Mouse (Mus musculus) liver, embryonic 14.5 days (tissue): Measurements from ENCODE around the gene Mad1l1.

Source experiments
- CTCF ChIP-seq: IDR thresholded peaks from 2 replicates; pipeline ENCODE4 v1.5.1; 2016; ENCODE audit warnings: antibody characterized with exemption, low read depth, control low read depth
- EP300 ChIP-seq: IDR thresholded peaks from 2 replicates; pipeline ENCODE4 v1.6.1; 2016; ENCODE audit warnings: antibody characterized with exemption, low read depth

DNA sequence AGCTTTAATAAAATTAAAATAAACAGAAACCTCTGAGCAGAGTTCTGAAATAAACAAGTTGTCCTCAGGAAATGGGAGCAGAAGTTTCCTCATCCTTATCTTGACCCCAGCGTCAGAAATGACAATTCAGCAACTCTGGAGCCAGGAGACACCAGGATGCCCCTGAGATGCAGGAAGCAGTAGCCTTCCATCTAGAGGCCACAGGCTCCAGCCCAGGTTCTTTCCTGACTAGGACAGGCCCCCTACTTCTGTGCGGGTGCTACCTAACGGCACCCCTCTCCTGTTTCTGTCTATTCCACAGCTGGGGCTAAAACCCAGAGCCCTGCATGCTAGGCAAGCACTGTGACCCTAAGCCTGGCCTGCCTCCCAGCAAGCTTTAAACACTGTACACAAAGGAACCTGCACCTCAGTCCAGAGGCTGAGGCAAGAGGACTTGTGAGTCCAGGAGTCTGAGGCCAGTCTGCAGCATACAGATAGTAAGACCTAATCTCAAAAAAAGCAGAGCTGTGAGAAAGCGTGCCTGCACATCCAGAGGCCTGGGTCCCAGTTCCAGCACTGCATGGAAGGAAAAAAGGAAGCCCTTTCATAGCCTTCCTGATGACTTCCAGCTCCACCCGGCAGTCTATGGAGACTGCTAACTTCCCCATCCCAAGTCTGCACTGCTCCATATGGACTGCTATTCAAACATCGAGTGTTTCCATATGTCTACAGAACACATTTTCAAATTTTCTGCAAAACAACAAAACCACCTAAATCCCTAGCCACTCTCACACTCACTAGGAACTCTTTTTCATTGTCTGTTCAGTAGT, 49.3 kb upstream of the Mad1l1 start:
- TF ChIP-seq CTCF (no peak), EP300 (no peak)
